Mouse (Mus musculus) lung, postnatal 4 days (tissue): ENCODE data around the gene Kif1c.

Experiments used
- DNase-seq, 2 experiments: peaks; one replicate each; pipeline ENCODE4 v3.0.0; 2021

Kif1c gene

GRCm38 (mm10) chr11:70699722-70700556, at the start of gene Kif1c, which contains the start of gene Inca1:
Gene Kif1c (plus strand): TSS chr11:70700548.
Gene Inca1 (minus strand): TSS chr11:70700155.
- peak; percentile 96 to 97 for DNase-seq

- DNase-seq: no peak
Measured at GRCm38 (mm10) chr11:70651391-70651790, 49.0 kb upstream of the Kif1c start.

- no peak for DNase-seq
Measured at GRCm38 (mm10) chr11:70652029-70652883, 48.1 kb upstream of the Kif1c start.

- DNase-seq: no peak
Measured at GRCm38 (mm10) chr11:70652884-70653344, 47.4 kb upstream of the Kif1c start.

GRCm38 (mm10) chr11:70653345-70654197, 46.8 kb upstream of the Kif1c start:
- peak; percentile 82 to 85 for DNase-seq

GRCm38 (mm10) chr11:70654198-70654922, 46.0 kb upstream of the Kif1c start, which contains the start of gene Pfn1:
Gene Pfn1 (minus strand): TSS chr11:70654644.
- peak; percentile 85 to 88 for DNase-seq

GRCm38 (mm10) chr11:70654923-70655570, 45.3 kb upstream of the Kif1c start:
- peak; percentile 88 to 91 for DNase-seq

- peak; percentile 75 to 80 for DNase-seq
Measured at GRCm38 (mm10) chr11:70655571-70656455, 44.5 kb upstream of the Kif1c start.

GRCm38 (mm10) chr11:70656456-70656927, 43.9 kb upstream of the Kif1c start:
- DNase-seq: peak; percentile 55 to 71

- DNase-seq: peak in 1 of 2 experiments; percentile 46
Measured at GRCm38 (mm10) chr11:70656964-70657363, 43.4 kb upstream of the Kif1c start, which contains the start of gene Eno3. Gene Eno3 (plus strand): TSS chr11:70657202.

GRCm38 (mm10) chr11:70657573-70657972, 42.8 kb upstream of the Kif1c start:
- peak in 1 of 2 experiments; percentile 20 for DNase-seq

- no peak for DNase-seq
Measured at GRCm38 (mm10) chr11:70657991-70658390, 42.4 kb upstream of the Kif1c start.

- DNase-seq: peak in 1 of 2 experiments; percentile 18
Measured at GRCm38 (mm10) chr11:70658521-70658920, 41.8 kb upstream of the Kif1c start.

- peak in 1 of 2 experiments; percentile 14 for DNase-seq
Measured at GRCm38 (mm10) chr11:70658942-70659341, 41.4 kb upstream of the Kif1c start.

- no peak for DNase-seq
Measured at GRCm38 (mm10) chr11:70660571-70660970, 39.8 kb upstream of the Kif1c start.

- no peak for DNase-seq
Measured at GRCm38 (mm10) chr11:70663101-70663500, 37.2 kb upstream of the Kif1c start.

- no peak for DNase-seq
Measured at GRCm38 (mm10) chr11:70663957-70664356, 36.4 kb upstream of the Kif1c start.

GRCm38 (mm10) chr11:70664741-70665140, 35.6 kb upstream of the Kif1c start:
- DNase-seq: no peak

- no peak for DNase-seq
Measured at GRCm38 (mm10) chr11:70666687-70667086, 33.7 kb upstream of the Kif1c start.
